Mouse (Mus musculus) cerebellum, adult 11-12 months (tissue): ENCODE measurements around the gene Ccnt2.
"Not testable (repeated sequence)": the region's sequence is repeated elsewhere in the genome, so short reads cannot be mapped to it uniquely, and the experiment has no call there.

Source experiments
- DNase-seq: peaks from one replicate; pipeline ENCODE4 v3.0.0; 2022

The Ccnt2 gene

GRCm38 (mm10) chr1:127773803-127774500, at the start of gene Ccnt2:
Ccnt2 (plus strand) TSS chr1:127774164.
- DNase-seq: peak; percentile 100

DNA sequence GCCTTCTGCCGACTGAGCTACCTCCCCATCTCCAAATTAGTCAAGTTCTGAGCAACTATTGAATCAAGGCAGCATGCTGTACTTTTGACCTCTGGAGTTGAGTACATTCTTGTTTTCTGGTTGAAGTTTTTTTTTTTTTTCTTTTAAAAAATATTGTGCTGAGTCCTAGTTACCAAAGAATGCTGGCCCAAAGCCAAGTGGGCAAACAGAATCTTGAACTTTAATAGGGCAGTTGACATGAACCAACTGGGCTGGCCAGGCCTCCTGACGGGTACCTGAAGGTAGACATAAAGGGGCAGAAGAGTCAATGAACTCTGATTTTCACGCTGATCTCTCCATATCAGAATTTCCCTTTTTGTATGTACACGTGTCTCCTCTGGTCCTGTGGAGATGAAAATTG, 44.9 kb upstream of the Ccnt2 start, which contains the start of gene Acmsd:
TSS of gene Acmsd (plus strand) at position 318 of the 400 bp plus-strand sequence.
- no peak for DNase-seq

DNA sequence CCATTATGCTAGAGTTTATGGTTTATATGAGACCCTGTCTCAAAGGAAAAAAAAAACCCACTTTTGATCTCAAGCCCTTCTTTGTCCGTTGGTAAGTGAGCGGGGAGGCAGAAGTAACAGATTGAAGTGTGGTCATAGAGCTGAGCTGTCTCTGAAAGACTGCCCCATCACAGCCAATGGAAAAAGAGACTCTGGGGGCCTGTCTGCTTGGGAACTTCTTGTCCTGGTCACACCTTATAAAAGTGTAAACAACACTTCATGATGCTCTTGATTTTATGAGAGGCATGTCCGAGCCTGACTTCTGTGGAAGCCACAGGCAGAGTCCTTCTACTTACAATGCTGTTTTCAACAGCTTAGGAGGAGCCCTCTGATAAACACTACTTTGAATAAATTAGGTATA, 42.9 kb upstream of the Ccnt2 start:
- no peak for DNase-seq

DNA sequence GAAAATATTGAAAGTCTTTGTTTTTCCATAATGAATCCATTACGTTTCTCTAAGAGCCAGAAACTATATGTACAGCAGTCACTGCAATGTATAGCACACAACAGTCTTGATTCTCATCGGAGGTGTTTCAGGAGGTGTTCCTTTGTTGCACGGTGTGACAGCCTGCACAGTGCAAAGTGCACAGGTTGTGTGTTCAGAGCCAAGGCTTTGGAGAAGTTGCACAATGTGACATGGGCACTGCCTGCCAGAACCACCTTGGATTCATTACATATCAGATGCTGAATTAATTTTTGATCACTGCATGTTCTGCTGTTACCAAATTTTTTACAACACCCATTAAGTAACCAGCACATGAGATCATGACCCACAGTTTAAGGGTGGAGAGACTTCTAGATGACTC, 41.5 kb upstream of the Ccnt2 start:
- no peak for DNase-seq

GRCm38 (mm10) chr1:127732841-127733240, 41.1 kb upstream of the Ccnt2 start:
- no peak for DNase-seq

- DNase-seq: no peak
Observed at GRCm38 (mm10) chr1:127735356-127735755, 38.6 kb upstream of the Ccnt2 start.

DNA sequence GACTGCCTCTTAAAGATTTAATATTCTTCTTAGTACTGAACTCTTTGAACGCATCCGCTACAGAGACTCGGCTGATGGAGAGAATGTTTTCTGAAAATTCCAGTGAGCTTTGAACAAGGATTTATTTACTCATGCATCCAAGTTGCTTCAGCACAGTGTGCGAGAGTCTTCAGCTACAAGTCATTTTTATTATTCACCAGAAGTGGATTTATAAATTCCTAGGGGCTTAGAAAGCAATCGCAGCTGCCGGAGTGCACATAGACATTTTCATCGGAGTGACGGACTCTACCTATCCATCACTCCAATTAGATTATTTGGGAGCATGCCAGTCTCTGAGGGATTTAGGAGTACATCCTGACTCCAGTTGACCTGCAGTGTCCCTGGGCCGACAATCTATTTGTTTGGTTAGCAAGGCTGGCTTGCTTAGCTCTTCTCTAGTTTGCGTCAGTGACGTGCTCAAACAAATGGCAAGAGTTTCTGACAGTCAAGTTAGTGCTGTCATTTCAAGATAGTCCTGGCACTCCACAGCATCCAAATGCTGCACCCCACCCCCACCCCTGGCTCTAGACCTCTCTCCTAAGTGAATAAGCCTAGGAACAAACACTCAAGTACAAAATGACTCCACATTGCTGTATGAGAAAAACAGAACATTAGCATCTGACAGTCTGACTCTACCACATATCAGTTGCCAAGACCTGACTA, 23.4 kb upstream of the Ccnt2 start:
- no peak for DNase-seq

DNA sequence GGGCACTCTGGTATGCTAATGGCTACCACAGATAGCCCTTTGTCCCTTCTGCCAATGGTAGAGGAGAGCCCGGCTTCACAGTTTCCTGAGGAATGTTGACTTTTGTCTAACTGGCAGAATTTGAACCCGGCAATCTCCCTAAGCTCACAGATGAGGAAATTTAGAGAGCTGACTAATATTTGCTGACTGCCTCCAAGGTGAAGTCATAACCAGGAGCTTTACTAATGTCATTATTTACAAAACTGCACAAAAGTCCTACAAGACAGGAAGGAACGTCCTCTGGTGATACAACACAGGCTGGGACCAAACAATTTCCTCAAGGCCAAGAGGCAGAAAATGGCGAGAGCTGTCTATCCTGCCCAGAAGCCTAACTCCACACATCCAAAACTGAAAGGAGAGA, 18.2 kb upstream of the Ccnt2 start:
- no peak for DNase-seq

DNA sequence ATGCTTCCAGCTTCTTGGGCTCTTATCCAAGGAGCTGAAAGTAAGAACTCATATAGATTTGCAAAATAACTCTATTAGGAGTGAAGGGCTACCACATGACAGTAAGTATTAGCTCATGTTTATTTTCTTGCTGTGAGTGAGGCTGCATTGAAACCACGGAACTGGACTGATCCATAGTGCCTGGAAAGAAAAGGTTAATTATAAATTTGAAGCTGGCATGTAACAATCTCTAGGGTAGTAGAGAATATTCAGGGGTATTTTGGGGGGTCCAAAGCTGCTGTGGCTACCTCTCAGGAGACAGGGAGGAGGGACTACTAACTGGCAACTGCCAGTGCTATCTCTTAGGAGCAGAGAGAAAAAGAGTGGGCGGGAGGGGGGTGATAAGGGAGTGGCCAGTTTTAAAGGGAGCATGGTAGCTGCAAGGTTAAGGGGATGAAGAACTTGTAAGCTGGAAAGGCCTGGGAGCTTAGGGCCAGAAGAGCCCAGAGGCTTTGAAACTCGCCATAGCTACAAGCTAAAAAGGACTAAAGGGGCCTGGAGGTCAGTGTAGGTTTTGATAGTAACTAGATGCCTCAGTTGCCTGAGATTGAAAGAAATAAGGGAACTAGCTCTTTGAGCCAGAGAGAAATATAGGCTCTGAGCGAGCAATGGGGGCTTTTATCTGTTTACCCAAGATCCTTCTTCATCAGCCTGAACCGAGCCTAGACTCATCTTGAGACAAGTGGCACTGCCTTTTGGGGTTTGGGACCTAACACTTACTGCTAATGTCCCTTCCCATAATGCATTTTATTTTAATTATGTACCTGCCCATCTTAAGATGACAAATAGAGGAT, 17.4 kb upstream of the Ccnt2 start:
- DNase-seq: no peak

- DNase-seq: not testable (repeated sequence)
Observed at GRCm38 (mm10) chr1:127757164-127757545, 16.8 kb upstream of the Ccnt2 start.

DNA sequence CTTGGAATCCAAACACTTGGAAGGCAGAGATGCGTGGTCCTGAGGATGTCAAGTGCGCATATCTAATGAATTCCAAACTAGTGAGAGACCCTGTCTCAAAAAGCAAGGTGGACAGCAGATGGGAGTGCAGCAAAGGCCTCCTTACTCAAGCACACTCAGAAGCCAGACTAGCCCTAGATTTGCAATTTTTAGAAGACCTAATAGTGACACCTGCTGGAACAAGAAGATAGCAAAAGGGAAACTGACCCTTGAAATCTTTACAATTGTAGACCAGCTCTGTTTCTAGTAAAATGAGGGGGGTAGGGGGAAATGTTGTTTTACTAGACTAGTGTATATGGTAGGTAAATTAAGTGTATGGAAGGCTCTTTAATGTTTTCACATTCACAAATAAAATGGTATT, 8.5 kb upstream of the Ccnt2 start:
- no peak for DNase-seq

DNA sequence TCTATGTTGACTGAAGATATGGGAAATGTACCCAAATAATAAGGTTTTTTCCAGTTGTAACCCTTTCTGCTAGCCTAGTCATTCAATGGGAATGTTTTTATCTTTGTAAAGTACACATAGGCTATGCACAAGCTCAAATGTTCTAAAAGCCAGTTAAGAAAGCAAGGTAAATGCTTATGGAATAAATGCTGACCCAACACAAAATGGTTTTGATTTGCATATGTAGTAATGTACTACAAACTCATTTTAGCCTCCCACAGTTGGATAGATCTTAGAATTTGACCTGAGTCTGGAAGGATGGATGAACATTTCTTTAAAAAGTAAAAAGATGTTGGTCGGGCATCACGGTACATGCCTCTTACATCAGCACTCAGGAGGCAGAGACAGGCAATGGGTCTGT, 7.2 kb upstream of the Ccnt2 start:
- no peak for DNase-seq

DNA sequence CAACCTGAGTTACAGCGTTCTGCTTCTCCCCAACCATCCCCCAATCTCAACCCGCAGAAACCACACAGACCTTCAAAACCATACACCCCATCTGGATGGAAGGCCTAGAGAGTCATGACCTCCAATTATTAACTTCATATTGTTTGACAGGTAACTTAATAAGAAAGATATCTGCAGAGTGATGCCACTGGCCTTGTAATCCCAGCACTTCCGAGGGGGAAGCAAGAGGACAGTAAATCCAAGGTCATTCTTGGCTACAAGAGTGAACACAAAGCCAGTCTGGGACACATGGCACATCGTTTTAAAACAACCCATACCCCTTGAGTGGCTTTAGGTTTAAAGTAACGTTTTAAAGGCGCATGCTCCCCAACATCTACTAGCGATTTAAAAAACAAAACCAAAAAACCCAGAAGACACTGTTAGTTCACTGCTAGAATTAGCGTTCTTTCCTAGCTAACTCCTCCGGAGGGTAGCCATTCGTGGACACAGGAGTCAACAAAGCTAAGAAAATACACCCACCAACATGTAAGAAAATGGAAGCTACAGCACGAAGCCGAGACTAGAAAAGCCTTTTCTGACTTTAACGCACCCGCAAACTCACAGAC, 664 bp upstream of the Ccnt2 start:
- DNase-seq: no peak

DNA sequence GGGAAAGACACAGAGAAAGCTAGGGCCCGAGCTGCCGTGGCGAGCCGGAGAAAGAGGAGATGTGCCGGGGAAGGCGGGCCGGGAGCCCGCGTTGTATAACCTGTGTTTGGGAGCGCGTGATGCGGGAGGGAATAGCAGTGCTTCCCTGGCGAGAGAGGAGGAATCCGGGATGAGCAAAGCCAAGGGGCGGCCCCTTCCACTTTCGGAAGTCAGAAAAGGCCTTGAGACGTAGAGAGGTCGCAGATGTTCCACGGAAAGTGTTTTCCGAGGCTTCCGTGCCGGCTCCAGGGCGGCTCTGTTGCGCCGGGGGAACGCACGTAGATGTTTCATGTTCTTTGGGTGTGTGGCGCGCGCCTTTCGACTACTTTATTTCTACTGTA, 527 bp downstream of the Ccnt2 start:
- DNase-seq: no peak

DNA sequence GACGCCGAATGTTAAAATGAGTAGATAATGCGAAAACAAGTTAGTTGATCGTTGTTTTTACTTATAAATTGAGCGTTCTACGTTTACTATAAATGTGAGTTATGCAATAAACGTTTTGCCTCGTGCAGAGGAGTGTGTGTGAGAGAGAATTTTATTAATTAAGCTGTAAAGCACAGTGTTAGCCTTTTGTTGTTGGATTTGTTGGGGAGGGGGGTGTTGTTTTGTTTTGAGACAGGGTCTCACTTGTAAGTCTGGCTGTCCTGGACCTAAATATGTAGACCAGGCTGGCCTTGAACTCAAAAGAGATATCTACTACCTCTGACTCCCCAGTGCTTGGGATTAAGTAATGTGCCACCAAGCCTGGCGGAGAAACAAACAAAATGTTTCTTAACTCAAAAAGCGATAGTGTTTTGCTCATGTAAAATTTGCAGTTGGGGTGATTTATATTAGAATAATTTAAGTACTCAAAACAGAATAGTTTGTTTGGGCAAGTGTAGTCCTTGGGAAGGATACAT, 1.3 kb downstream of the Ccnt2 start:
- no peak for DNase-seq

DNA sequence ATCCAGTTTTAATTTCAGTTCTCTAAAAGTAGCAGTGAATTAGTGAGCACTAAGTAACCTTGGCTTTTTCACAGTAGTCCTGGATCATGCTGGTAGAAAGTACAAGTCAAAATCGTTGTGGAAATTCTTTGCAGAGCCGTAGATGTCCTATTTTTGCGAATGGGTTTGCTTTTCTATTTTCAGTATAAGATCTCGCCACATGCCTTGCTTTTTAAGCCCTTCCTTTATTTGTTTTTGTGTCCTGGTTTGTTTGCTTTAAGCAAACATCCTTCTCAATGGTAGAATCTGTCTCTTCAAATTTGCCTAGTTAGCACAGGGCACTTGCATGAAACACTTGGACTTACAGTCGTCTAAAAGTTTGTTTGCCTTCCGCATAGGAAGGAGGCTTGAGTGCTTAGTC, 2.3 kb downstream of the Ccnt2 start:
- no peak for DNase-seq

DNA sequence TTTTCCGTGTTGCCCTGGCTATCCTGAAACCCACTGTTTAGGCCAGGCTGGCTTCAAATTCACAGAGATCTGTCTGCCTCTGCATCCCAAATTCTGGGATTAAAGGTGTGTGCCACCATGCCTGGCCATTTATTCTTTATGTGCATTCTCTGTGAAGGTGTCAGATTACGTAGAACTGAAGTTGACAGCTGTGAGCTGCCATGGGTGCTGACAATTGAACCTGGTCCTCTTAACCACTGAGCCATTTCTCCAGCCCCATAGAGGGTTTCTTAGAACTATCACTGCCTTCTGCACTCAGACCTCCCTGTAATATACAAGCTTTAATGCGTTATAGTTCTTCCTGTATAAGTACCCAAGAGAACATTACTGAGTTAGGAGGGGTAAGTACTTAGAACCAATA, 4.6 kb downstream of the Ccnt2 start:
- DNase-seq: no peak

GRCm38 (mm10) chr1:127780142-127780541, 6.2 kb downstream of the Ccnt2 start:
- no peak for DNase-seq

GRCm38 (mm10) chr1:127780849-127781248, 6.9 kb downstream of the Ccnt2 start:
- no peak for DNase-seq

- no peak for DNase-seq
Observed at GRCm38 (mm10) chr1:127783862-127784261, 9.9 kb downstream of the Ccnt2 start.

DNA sequence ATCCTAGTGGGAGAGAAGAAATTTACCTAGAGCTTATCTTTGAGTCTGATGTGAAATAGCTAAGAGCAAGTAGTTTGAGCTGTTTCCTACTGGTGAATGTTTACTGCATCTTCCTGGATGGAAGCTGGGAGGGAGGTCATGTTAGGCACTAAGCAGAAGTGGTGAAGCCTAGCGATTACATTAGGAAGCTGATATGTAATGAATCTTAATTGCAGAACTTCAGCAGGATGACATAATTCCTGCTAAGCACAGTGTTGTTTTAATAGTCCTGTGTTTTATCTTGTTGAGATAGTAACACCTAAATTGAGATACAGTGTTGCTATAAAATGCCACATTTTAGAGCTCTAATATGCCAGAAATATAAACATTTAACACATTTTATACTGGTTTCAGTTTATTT, 11.9 kb downstream of the Ccnt2 start:
- DNase-seq: no peak

- DNase-seq: no peak
Observed at GRCm38 (mm10) chr1:127788943-127789342, 15.0 kb downstream of the Ccnt2 start.

DNA sequence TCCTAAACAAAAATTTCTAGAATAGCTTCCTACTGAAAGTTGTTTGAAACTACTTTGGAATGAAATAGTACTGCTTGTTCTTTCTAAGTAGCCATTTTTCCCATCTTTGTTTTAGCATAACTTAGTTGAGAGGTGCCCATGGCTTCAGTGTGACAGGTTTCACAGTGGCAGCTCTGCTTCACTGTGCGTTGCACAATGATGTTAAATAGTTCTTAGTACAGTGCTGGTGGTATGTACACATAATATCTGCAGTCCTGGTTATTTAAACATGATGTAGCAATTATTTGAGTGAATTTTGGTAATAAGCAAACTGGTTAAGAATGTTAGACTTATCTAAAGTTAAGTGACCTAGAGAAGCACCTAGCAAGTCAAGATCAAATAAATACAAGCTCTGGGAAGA, 19.5 kb downstream of the Ccnt2 start:
- no peak for DNase-seq
